Mouse (Mus musculus) lung, embryonic 14.5 days (tissue): ENCODE results near the gene Kbtbd6. TPM values are rescaled to one million over a fixed set of nuclear protein-coding genes. Genes with fewer than 3 reads are reported as not detected.

ENCODE experiments used
- ATAC-seq: fragments of 200-750 bp; cut with Nextera tagmentation; 2 replicates; pipeline ENCODE4 v1.8.0; 2017; ENCODE audit warnings: mild to moderate bottlenecking, moderate TSS enrichment, moderate library complexity; ENCODE audit not compliant: insufficient read depth
- DNase-seq: peaks from one replicate; pipeline ENCODE4 v3.0.0-alpha.2; 2015
- H3K27ac ChIP-seq: fragments of 300-500 bp; sonication (generic); 2 replicates; pipeline ENCODE4 v1.5.1; 2014; ENCODE audit warnings: low read depth, mild to moderate bottlenecking, moderate library complexity
- H3K27me3 ChIP-seq: fragments of 300-500 bp; sonication (generic); 2 replicates; pipeline ENCODE4 v1.6.1; 2014; ENCODE audit warnings: low read length, control low read depth; ENCODE audit not compliant: insufficient read depth
- H3K36me3 ChIP-seq: fragments of 300-500 bp; sonication (generic); 2 replicates; pipeline ENCODE4 v1.6.1; 2014; ENCODE audit warnings: control low read depth; ENCODE audit not compliant: insufficient read depth
- H3K4me1 ChIP-seq: fragments of 300-500 bp; sonication (generic); 2 replicates; pipeline ENCODE4 v1.6.1; 2014; ENCODE audit warnings: antibody characterized with exemption, control low read depth; ENCODE audit not compliant: insufficient read depth
- H3K4me2 ChIP-seq: fragments of 300-500 bp; sonication (generic); 2 replicates; pipeline ENCODE4 v1.6.1; 2014; ENCODE audit warnings: mild to moderate bottlenecking
- H3K4me3 ChIP-seq: fragments of 300-500 bp; sonication (generic); 2 replicates; pipeline ENCODE4 v1.5.1; 2014; ENCODE audit warnings: low read depth, low read length
- H3K9ac ChIP-seq: fragments of 300-500 bp; sonication (generic); 2 replicates; pipeline ENCODE4 v1.6.1; 2014
- H3K9me3 ChIP-seq: fragments of 300-500 bp; sonication (generic); 2 replicates; pipeline ENCODE4 v1.6.1; 2016; ENCODE audit warnings: low read depth, low read length, control low read depth
- CTCF ChIP-seq: IDR thresholded peaks from 2 replicates; pipeline ENCODE4 v1.5.1; 2016; ENCODE audit warnings: antibody characterized with exemption, low read depth
- WGBS: fragments of 180-500 bp; shearing (Covaris S2); extraction: QIAGEN DNeasy Blood & Tissue Kit; methylation state at CpG from one replicate; pipeline ENCODE4 v1.1.7; 2014; 5-methylcytosine and 5-hydroxymethylcytosine counted together
- polyA plus RNA-seq: library from polyadenylated mRNA; unstranded; fragments of >200 nt; fragmentation: Nextera tagmentation; extraction: Ambion mirVana; gene quantifications from 2 replicates; pipeline ENCODE4 v1.2.1, GENCODE M21; 2014

Kbtbd6 gene
- polyA plus RNA-seq, 1 experiment from 2014 or later, result 5.6 TPM

DNA sequence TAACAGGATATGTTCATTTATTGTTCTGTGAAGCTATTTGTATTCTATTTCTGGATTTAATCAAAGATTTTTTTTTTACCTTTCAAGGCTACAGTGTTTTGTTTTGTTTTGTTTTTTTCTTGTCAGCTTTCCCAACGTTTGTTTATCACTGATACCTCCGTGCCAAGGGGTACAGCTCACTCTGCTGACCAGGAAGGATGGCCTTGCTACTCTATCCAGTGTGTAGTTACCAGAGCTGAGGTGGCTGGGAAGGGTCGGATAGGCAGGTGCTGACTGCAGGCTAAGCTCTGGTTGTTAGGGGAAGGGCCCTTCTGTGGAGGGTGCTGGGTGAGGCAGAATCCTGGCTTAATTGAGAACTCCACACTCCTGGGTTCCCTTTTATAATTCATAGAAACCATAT, 38.6 kb downstream of the Kbtbd6 start:
- Histone ChIP-seq H3K27me3 (no peaks in the 10 kb centered on the region), H3K9me3 (no peaks in the 10 kb centered on the region), H3K4me1 (peaks cover 3% of the 10 kb centered on the region; the same call in 1 of the 2 replicates), H3K4me2 (no peak overlapping the region), H3K36me3 (no peaks in the 10 kb centered on the region), H3K27ac (no peak overlapping the region), H3K4me3 (no peak overlapping the region), H3K9ac (no peak overlapping the region)
- DNase-seq (no peak), ATAC-seq (no peak)
- TF ChIP-seq CTCF, result no peak
- 58% methylated on average over 3 of the region's 3 CpGs for WGBS

DNA sequence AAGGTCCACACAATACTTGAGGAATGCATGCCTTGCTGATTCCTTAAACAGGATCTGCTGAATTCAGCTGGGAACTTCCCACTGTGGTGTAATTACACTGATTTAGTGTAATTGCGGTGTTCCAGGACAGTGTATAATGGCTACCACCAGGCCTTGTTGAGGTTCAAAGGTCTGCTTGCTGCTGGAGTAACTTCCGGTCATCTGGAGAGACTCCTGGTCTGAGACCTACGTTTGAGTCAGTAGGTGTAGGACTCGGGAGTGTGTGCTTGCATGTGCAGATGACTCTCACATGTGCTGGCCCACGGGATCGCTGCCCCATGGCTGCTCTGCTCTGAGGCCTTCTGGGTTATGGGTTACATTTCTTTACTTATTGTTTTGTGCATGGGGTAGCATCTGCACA, 42.7 kb downstream of the Kbtbd6 start:
- no peak for ATAC-seq
- WGBS, result 80% methylated on average over 6 of the region's 6 CpGs

DNA sequence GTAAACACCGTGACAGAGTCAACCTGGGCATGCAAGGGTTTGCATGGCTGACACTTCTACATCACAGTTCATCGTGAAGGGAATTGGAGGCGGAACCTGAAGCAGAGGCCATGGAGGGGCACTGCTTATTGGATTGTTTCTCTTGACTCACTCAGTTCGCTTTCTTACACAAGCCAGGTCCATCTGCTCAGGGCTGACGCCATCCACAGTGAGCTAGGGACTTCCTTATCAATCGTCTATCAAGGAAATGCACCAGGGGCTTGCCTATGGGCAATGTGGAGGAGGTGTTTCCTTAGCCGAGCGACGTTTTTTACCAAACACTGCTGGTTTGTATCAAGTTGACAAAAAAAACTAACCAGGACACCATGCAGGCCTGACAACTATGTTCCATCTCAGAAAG, 47.7 kb downstream of the Kbtbd6 start:
- ATAC-seq, result no peak
- peaks cover 7% of the 10 kb centered on the region; the same call in 1 of the 2 replicates for H3K4me1 ChIP-seq
- no peak overlapping the region for H3K9ac ChIP-seq
- no peak for DNase-seq
- no peak for TF ChIP-seq CTCF
- no peaks in the 10 kb centered on the region for H3K9me3 ChIP-seq
- H3K4me2 ChIP-seq, result no peak overlapping the region
- no peaks in the 10 kb centered on the region for H3K36me3 ChIP-seq
- H3K4me3 ChIP-seq, result no peak overlapping the region
- no peaks in the 10 kb centered on the region for H3K27me3 ChIP-seq
- H3K27ac ChIP-seq, result no peak overlapping the region
- 72% methylated on average over 9 of the region's 9 CpGs for WGBS

More for the DNA sequence above, 42.7 kb downstream of the Kbtbd6 start:
- no peak for TF ChIP-seq CTCF
- H3K9ac ChIP-seq, result no peak overlapping the region
- H3K4me2 ChIP-seq, result no peak overlapping the region
- DNase-seq, result no peak
- H3K4me1 ChIP-seq, result no peaks in the 10 kb centered on the region
- no peaks in the 10 kb centered on the region for H3K9me3 ChIP-seq
- H3K27me3 ChIP-seq, result no peaks in the 10 kb centered on the region
- H3K27ac ChIP-seq, result no peak overlapping the region
- no peak overlapping the region for H3K4me3 ChIP-seq
- H3K36me3 ChIP-seq, result no peaks in the 10 kb centered on the region

DNA sequence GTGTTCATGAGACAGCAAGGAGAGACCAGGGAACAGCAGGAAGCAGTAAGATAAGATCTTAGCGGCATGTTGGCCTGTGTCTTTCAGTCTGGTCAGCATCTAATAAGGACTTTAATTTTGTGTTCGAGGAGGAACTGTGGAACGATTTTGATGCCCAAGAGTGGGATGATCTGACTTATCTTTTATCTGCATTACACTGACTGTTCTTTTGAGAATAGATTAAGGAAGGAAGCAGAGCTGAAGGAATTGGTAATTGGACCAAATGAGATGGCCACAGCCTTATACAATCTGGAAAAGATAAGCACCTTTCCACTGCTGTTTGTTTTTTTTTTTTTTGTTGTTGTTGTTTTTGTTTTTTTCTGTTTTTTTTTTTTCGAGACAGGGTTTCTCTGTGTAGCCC, 49.1 kb downstream of the Kbtbd6 start:
- TF ChIP-seq CTCF, result no peak
- Histone ChIP-seq H3K9me3 (no peaks in the 10 kb centered on the region), H3K27me3 (no peaks in the 10 kb centered on the region), H3K9ac (no peak overlapping the region), H3K4me3 (no peak overlapping the region), H3K36me3 (no peaks in the 10 kb centered on the region), H3K4me2 (no peak overlapping the region), H3K27ac (no peak overlapping the region), H3K4me1 (peaks cover 7% of the 10 kb centered on the region; the same call in 1 of the 2 replicates)
- WGBS, result 79% methylated on average over 4 of the region's 4 CpGs
- DNase-seq (no peak), ATAC-seq (no peak)

DNA sequence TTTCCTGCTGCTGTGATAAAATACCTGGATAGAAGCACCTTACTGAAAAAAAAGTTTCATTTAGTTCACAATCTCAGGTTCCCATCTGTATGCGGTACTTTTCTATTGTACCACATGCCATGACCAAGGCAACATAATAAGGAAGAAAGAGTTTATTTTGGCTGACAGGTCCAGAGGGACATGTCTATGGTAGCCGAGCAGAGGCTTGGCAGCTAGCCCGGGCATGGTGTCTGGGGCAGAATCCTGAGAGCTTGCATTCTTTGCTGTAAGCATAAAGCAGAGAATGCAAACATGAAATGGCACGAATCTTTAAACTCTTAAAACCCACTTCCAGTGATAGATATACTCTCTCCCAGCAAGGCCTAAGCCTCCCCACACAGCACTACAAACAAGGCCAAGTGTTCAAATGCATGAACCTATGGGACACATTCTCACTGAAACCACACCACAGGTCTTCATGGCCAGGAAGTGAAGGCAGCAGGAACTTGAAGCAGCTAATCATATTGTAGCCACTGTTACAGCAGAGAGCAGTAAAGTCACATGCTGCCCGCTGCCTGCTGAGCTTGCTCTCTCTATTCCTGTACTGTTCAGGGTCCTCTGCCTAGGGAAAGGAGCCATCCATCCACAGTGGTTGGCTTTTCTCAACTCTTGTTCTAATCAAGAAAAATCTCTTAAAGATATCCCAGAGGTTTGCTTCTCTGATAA, 51.9 kb downstream of the Kbtbd6 start:
- Histone ChIP-seq H3K4me1 (peaks cover 7% of the 10 kb centered on the region; the same call in 1 of the 2 replicates), H3K9me3 (no peaks in the 10 kb centered on the region), H3K36me3 (no peaks in the 10 kb centered on the region), H3K4me2 (no peak overlapping the region), H3K27me3 (no peaks in the 10 kb centered on the region), H3K9ac (no peak overlapping the region), H3K4me3 (no peak overlapping the region), H3K27ac (peak overlapping the region; percentile 59; the same call in 1 of the 2 replicates)
- TF ChIP-seq CTCF, result no peak
- ATAC-seq (peak; percentile 78), DNase-seq (peak; percentile 76)
- 43% methylated on average over 5 of the region's 5 CpGs for WGBS

Other genes with a start within 250 kb of the Kbtbd6 start
- not detected in 2 replicates for gene Zfp957, start 204.5 kb upstream of the Kbtbd6 start, polyA plus RNA-seq
- gene Rgcc, start 150.2 kb upstream of the Kbtbd6 start, polyA plus RNA-seq, result 137 and 142 TPM in 2 replicates
- gene Naa16, start 61.1 kb upstream of the Kbtbd6 start, polyA plus RNA-seq, result 44.1 and 47.5 TPM in 2 replicates
- 10.1 and 10.8 TPM in 2 replicates for gene Mtrf1, start 54.1 kb upstream of the Kbtbd6 start, polyA plus RNA-seq
- gene Kbtbd7, start 25.3 kb upstream of the Kbtbd6 start, polyA plus RNA-seq, result 17.5 and 18.0 TPM in 2 replicates
- gene Elf1, start 29.4 kb downstream of the Kbtbd6 start, polyA plus RNA-seq, result 19.2 and 20.2 TPM in 2 replicates
- gene Wbp4, start 29.7 kb downstream of the Kbtbd6 start, polyA plus RNA-seq, result 44.3 and 46.1 TPM in 2 replicates
- 128 and 129 TPM in 2 replicates for gene Sugt1, start 135.9 kb downstream of the Kbtbd6 start, polyA plus RNA-seq
- 13.4 and 13.7 TPM in 2 replicates for gene Cnmd, start 210.3 kb downstream of the Kbtbd6 start, polyA plus RNA-seq